Mouse (Mus musculus) hindbrain, embryonic 11.5 days (tissue): ENCODE measurements around the gene Bcl2l2. TPM values are rescaled to one million over a fixed set of nuclear protein-coding genes. Genes with fewer than 3 reads are reported as not detected.

Experiments used
- ATAC-seq: fragments of 200-750 bp; cut with Nextera tagmentation; 2 replicates; pipeline ENCODE4 v1.8.0; 2017; ENCODE audit warnings: mild to moderate bottlenecking, moderate TSS enrichment, moderate library complexity; ENCODE audit not compliant: low FRiP score
- DNase-seq: peaks from one replicate; pipeline ENCODE4 v3.0.0-alpha.2; 2015; ENCODE audit warnings: low spot score
- H3K27ac ChIP-seq: fragments of 300-500 bp; sonication (generic); 2 replicates; pipeline ENCODE4 v1.5.1; 2014; ENCODE audit warnings: mild to moderate bottlenecking, low read depth, low read length
- H3K27me3 ChIP-seq: fragments of 300-500 bp; sonication (generic); 2 replicates; pipeline ENCODE4 v1.6.1; 2014; ENCODE audit warnings: mild to moderate bottlenecking, low read length, moderate library complexity, mixed read lengths; ENCODE audit not compliant: control insufficient read depth, insufficient read depth
- H3K36me3 ChIP-seq: fragments of 300-500 bp; sonication (generic); 2 replicates; pipeline ENCODE4 v1.6.1; 2014; ENCODE audit warnings: mild to moderate bottlenecking, low read length, moderate library complexity, mixed read lengths; ENCODE audit not compliant: control insufficient read depth, insufficient read depth
- H3K4me1 ChIP-seq: fragments of 300-500 bp; sonication (generic); replicated peaks from 2 replicates; pipeline ENCODE4 v1.6.1; 2014; ENCODE audit warnings: low read length, mixed read lengths; ENCODE audit not compliant: control insufficient read depth, insufficient read depth
- H3K4me2 ChIP-seq: fragments of 300-500 bp; sonication (generic); replicated peaks from 2 replicates; pipeline ENCODE4 v1.6.1; 2014; ENCODE audit warnings: mild to moderate bottlenecking, low read depth, low read length
- H3K4me3 ChIP-seq: fragments of 300-500 bp; sonication (generic); 2 replicates; pipeline ENCODE4 v1.5.1; 2014; ENCODE audit warnings: low read depth, low read length
- H3K9ac ChIP-seq: fragments of 300-500 bp; sonication (generic); 2 replicates; pipeline ENCODE4 v1.6.1; 2014; ENCODE audit warnings: low read depth, low read length
- H3K9me3 ChIP-seq: fragments of 300-500 bp; sonication (generic); 2 replicates; pipeline ENCODE4 v1.6.1; 2016; ENCODE audit warnings: low read length; ENCODE audit not compliant: control insufficient read depth
- WGBS: fragments of 180-500 bp; shearing (Covaris S2); extraction: QIAGEN DNeasy Blood & Tissue Kit; methylation state at CpG from one replicate; pipeline ENCODE4 v1.1.7; 2014; 5-methylcytosine and 5-hydroxymethylcytosine counted together
- polyA plus RNA-seq: library from polyadenylated mRNA; unstranded; fragments of >200 nt; fragmentation: Nextera tagmentation; extraction: Ambion mirVana; gene quantifications from 2 replicates; pipeline ENCODE4 v1.2.1, GENCODE M21; 2014

Bcl2l2 gene
- polyA plus RNA-seq, result 3.2 and 4.3 TPM in 2 replicates

DNA sequence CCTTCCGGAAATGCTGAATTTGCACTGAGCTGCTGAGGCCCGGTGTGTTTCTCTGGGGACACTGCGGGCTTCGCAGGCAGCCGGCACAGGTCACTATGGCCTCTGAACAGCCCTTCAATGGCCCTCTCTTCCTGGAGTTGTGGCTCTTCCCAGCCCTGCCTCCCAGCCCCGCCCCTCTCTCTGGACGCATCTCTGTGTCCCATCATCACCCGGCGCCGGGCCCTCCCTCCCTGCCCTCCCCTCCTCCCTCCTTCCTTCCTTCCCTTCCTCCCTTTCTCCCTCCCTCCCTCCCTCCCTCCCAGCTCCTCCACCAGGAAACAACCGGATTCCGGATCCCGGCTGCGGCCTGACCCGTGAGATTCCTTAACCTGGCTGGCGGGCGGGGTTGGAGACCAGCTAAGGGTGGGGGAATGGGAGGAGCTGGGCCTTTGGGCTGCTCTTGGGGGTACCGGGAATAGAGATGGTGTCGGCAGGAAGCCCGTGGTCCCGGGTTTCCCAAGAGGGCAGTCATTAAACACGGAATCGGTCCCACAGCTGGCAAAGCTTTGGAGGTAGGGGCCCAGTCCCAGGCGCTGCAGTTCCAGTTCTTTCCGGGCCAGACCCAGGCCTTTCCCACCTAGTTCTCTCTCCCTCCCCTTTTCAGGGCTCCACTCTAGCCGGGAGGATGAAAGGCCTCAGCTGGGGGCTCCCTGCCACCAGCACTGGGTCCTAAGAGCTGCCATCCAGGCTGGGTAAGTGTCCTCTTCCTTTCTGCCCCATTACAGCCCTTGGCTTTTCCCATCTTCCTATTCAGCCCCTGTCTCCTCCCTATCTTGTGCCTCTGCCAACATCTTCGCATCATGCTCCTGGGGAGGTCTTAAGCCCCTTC is at the start of gene Bcl2l2, which contains the start of gene Gm20521:
Bcl2l2 (plus strand) TSS at position 224 of the 868 bp plus-strand sequence.
Gm20521 (plus strand) TSS at position 288 of the 868 bp plus-strand sequence.
- peak; percentile 91 for DNase-seq
- peak within 1 kb of the TSS; percentile 59 for H3K4me2 ChIP-seq
- WGBS, result under 1% methylated on average over 26 of the region's 27 CpGs
- H3K4me3 ChIP-seq, result peak within 1 kb of the TSS; percentile 58
- peak within 1 kb of the TSS; percentile 89 for H3K27ac ChIP-seq
- H3K9me3 ChIP-seq, result no peaks in the 10 kb centered on the region
- H3K9ac ChIP-seq, result peak within 1 kb of the TSS; percentile 74
- no peaks in the 10 kb centered on the region for H3K27me3 ChIP-seq
- H3K36me3 ChIP-seq, result no peaks in the 10 kb centered on the region
- ATAC-seq, result peak; percentile 91
- H3K4me1 ChIP-seq, result 0 out of 2 replicates have a peak, but pooled peaks cover 4% of the 10 kb centered on the region

DNA sequence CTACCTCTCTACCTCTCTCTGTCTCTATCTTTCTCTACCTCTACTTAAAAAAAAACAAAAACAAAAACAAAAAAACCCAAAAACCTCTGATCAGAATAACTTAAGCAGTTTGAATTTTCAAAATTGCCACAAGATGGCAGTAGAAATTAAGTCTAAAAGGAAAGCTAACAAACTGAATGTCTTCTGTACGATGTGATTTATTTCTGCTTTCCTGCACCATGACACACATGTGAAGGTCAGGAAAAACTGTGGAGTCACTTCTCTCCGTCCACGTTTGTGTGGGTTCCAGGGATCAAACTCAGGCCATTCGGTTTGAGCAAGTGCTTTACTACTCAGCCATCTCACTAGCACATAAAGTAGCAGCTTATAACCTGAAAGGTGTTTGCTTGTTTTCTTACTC is 39.7 kb upstream of the Bcl2l2 start:
- DNase-seq, result peak; percentile 51
- ATAC-seq, result no peak
- Histone ChIP-seq H3K27me3 (no peaks in the 10 kb centered on the region), H3K9me3 (no peaks in the 10 kb centered on the region), H3K9ac (no peak overlapping the region), H3K27ac (no peak overlapping the region), H3K4me1 (no peaks in the 10 kb centered on the region), H3K4me3 (no peak overlapping the region), H3K36me3 (no peaks in the 10 kb centered on the region), H3K4me2 (no peak overlapping the region)
- WGBS, result 4% methylated on average over 4 of the region's 4 CpGs

DNA sequence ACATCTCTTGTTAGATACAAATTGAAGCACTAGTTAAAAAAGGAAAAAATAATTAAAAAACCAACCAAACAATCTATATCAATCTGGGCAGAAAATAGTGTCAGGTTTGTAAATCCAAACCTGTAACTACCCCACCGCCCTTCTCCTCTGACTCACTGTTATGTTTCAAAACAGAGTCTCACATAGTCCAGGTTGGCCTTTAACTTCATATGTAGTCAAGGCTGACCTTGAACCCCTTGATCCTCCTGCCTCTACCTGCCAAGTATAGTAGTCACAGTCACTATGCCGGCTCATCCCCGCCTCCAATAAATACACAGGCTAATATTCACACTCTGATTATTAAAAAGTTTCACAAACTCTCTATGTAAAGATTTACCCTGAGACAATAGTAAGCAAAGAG is 27.5 kb upstream of the Bcl2l2 start:
- no peaks in the 10 kb centered on the region for H3K36me3 ChIP-seq
- no peak overlapping the region for H3K27ac ChIP-seq
- H3K4me1 ChIP-seq, result no peaks in the 10 kb centered on the region
- no peak overlapping the region for H3K4me3 ChIP-seq
- H3K4me2 ChIP-seq, result no peak overlapping the region
- no peaks in the 10 kb centered on the region for H3K9me3 ChIP-seq
- no peak for ATAC-seq
- no peak for DNase-seq
- 98% methylated on average over 3 of the region's 3 CpGs for WGBS
- no peaks in the 10 kb centered on the region for H3K27me3 ChIP-seq
- no peak overlapping the region for H3K9ac ChIP-seq

GRCm38 (mm10) chr14:54856703-54857102 is 26.5 kb upstream of the Bcl2l2 start:
- Histone ChIP-seq H3K27me3 (no peaks in the 10 kb centered on the region), H3K4me2 (no peak overlapping the region), H3K4me1 (no peaks in the 10 kb centered on the region), H3K4me3 (no peak overlapping the region), H3K36me3 (no peaks in the 10 kb centered on the region), H3K9me3 (no peaks in the 10 kb centered on the region), H3K27ac (no peak overlapping the region), H3K9ac (no peak overlapping the region)
- no peak for ATAC-seq
- 89% methylated on average over 7 of the region's 7 CpGs for WGBS
- no peak for DNase-seq

- DNase-seq (no peak), ATAC-seq (no peak)
- Histone ChIP-seq H3K4me2 (no peak overlapping the region), H3K27ac (no peak overlapping the region), H3K4me3 (no peak overlapping the region), H3K4me1 (no peaks in the 10 kb centered on the region), H3K9ac (no peak overlapping the region), H3K27me3 (no peaks in the 10 kb centered on the region), H3K9me3 (no peaks in the 10 kb centered on the region), H3K36me3 (no peaks in the 10 kb centered on the region)
- 91% methylated on average over 9 of the region's 9 CpGs for WGBS
Observed at GRCm38 (mm10) chr14:54857891-54858290, 25.3 kb upstream of the Bcl2l2 start.

- no peaks in the 10 kb centered on the region for H3K36me3 ChIP-seq
- H3K4me1 ChIP-seq, result no peaks in the 10 kb centered on the region
- DNase-seq (peak; percentile 67), ATAC-seq (no peak)
- 49% methylated on average over 2 of the region's 2 CpGs for WGBS
- no peak overlapping the region for H3K27ac ChIP-seq
- no peak overlapping the region for H3K4me2 ChIP-seq
- no peaks in the 10 kb centered on the region for H3K27me3 ChIP-seq
- no peak overlapping the region for H3K9ac ChIP-seq
- H3K9me3 ChIP-seq, result no peaks in the 10 kb centered on the region
- no peak overlapping the region for H3K4me3 ChIP-seq
Observed at GRCm38 (mm10) chr14:54860511-54860910, 22.7 kb upstream of the Bcl2l2 start.

DNA sequence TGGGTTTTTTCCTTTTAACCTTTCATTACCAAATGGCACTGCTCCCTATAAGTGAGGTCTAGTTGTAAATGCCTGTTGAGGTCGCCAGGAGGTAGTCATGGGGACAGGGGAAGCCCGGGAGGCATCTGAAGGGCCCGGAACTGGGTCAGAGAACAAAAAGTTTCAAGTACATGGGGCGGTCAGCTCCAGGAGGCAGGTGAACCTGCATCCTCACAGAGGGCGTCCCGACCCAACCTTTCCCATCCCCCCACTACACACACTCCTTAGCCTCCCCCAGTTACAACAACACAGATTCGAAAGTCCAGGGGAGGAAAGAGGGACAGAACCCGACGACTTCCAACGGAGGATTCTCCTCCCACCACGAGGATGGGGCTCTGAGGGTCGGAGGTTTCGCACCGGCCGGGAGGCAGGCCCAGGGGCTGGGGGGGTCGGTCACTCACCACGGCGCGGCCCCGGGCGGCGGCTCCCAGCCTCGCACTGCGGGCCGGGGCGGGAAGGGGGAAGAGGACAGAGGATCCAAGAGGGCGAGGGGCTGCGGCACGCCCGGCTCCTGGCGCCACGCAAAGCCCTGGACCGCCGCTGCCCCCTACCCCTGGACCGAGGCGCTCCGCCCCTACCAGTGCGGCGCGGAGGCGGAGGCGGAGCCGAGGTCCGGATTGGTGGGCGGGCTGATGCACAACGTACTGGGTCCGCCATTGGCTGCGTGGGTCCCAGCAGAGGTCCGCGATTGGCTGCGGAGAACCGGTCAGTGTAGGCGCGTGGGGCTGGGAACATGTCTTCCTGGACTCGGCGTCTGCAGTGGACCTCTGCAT is 19.5 kb upstream of the Bcl2l2 start:
- H3K9me3 ChIP-seq, result no peaks in the 10 kb centered on the region
- WGBS, result 0% methylated on average over 49 of the region's 56 CpGs

DNA sequence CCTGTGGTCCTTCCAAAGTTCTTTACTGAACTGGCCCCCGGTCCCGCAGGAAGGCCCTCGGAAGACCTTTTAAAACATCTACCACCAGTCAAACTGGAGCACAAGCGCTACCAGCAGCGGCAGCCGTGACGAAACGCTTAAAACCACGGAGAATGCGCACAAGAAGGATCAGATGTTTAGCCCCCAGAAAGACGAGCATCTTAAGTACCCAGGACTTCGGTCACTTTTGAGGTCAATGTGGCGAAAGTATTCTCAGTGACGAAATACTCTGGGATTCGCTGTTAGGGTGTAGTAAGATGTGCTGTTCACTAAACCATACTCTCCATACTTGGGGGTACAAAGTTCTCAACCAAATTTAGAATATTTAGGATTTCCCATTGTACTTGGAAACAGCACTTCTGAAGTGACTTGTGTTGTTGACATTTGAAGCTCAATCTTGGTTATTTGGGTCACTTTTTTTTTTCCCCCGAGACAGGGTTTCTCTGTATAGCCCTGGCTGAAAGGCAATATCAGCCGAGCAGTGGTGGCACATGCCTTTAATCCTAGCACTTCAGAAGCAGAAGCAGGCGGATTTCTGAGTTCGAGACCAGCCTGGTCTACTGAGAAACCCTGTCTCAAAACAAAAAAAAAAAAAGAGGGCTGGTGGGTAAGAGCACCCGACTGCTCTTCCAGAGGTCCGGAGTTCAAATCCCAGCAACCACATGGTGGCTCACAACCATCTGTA is 18.7 kb upstream of the Bcl2l2 start:
- no peaks in the 10 kb centered on the region for H3K9me3 ChIP-seq
- ATAC-seq, result peak; percentile 13; the same call in 1 of the 2 replicates
- peak overlapping the region; percentile 11; the same call in 1 of the 2 replicates for H3K27ac ChIP-seq
- peak overlapping the region; percentile 86 for H3K9ac ChIP-seq
- peak overlapping the region; percentile 66 for H3K4me2 ChIP-seq
- no peaks in the 10 kb centered on the region for H3K4me1 ChIP-seq
- no peak for DNase-seq
- no peaks in the 10 kb centered on the region for H3K36me3 ChIP-seq
- H3K27me3 ChIP-seq, result no peaks in the 10 kb centered on the region
- peak overlapping the region; percentile 88 for H3K4me3 ChIP-seq
- 17% methylated on average over 21 of the region's 21 CpGs for WGBS

More for the DNA sequence above, 19.5 kb upstream of the Bcl2l2 start:
- Histone ChIP-seq H3K36me3 (no peaks in the 10 kb centered on the region), H3K4me1 (no peaks in the 10 kb centered on the region), H3K9ac (peak overlapping the region; percentile 86), H3K27ac (peak overlapping the region; percentile 64), H3K27me3 (no peaks in the 10 kb centered on the region), H3K4me2 (peak overlapping the region; percentile 66), H3K4me3 (peak overlapping the region; percentile 88)
- ATAC-seq (peak; percentile 99), DNase-seq (peak; percentile 94)
